Mouse (Mus musculus) MEL (cell line): ENCODE results near the gene Parp12. TPM values are rescaled to one million over a fixed set of nuclear protein-coding genes. Genes with fewer than 3 reads are reported as not detected.

Experiments
- DNase-seq: peaks from one replicate; pipeline ENCODE4 v3.0.0; 2011; ENCODE audit warnings: low read depth, low spot score
- H3K27ac ChIP-seq: 2 replicates; pipeline ENCODE4 v1.5.1; 2012; ENCODE audit warnings: low read depth, mild to moderate bottlenecking, control low read depth, low read length, moderate library complexity; ENCODE audit not compliant: control insufficient read depth
- H3K27me3 ChIP-seq, 2 experiments: fragments of 150-350 bp in 1 of 2; sonication (generic) in 1 of 2; 2 replicates each; pipeline ENCODE4 v1.6.1; 2012; ENCODE audit warnings: low read length in 2 of 2, mild to moderate bottlenecking in 2 of 2, improper control_type of control experiment in 1 of 2, moderate library complexity in 1 of 2; ENCODE audit not compliant: insufficient read depth in 2 of 2, control insufficient read depth in 1 of 2
- H3K36me3 ChIP-seq, 2 experiments: 2 replicates each; pipeline ENCODE4 v1.6.1; 2012 to 2014; ENCODE audit warnings: low read length in 2 of 2, improper control_type of control experiment in 1 of 2, inconsistent platforms in 1 of 2, mild to moderate bottlenecking in 1 of 2; ENCODE audit not compliant: insufficient read depth in 2 of 2, control insufficient read depth in 1 of 2
- H3K4me1 ChIP-seq, 2 experiments: fragments of 150-350 bp in 1 of 2; sonication (generic) in 1 of 2; 2 replicates each; pipeline ENCODE4 v1.6.1; 2012; ENCODE audit warnings: low read length in 2 of 2, improper control_type of control experiment in 1 of 2, mild to moderate bottlenecking in 1 of 2; ENCODE audit not compliant: insufficient read depth in 2 of 2, control insufficient read depth in 1 of 2
- H3K4me3 ChIP-seq, 2 experiments: fragments of 150-350 bp in 1 of 2; sonication (generic) in 1 of 2; 2 replicates each; pipeline ENCODE4 v1.5.1; 2012; ENCODE audit warnings: low read depth in 2 of 2, low read length in 2 of 2, mild to moderate bottlenecking in 2 of 2, moderate library complexity in 2 of 2, control low read depth in 1 of 2, improper control_type of control experiment in 1 of 2; ENCODE audit not compliant: control insufficient read depth in 1 of 2, insufficient read depth in 1 of 2
- H3K79me2 ChIP-seq: 2 replicates; pipeline ENCODE4 v1.6.1; 2012; ENCODE audit warnings: mild to moderate bottlenecking, low read length, moderate library complexity; ENCODE audit not compliant: control insufficient read depth, poor library complexity, insufficient read depth
- H3K9ac ChIP-seq: 2 replicates; pipeline ENCODE4 v1.6.1; 2012; ENCODE audit warnings: low read depth, mild to moderate bottlenecking, control low read depth, low read length, moderate library complexity; ENCODE audit not compliant: control insufficient read depth, poor library complexity, severe bottlenecking
- H3K9me3 ChIP-seq: fragments of 150-350 bp; sonication (generic); replicated peaks from 2 replicates; pipeline ENCODE4 v1.6.1; 2012; ENCODE audit warnings: mild to moderate bottlenecking, low read length, improper control_type of control experiment, moderate library complexity; ENCODE audit not compliant: insufficient read depth
- ETS1 ChIP-seq: IDR thresholded peaks from 2 replicates; pipeline ENCODE4 v1.6.1; 2012; ENCODE audit warnings: low read depth, mild to moderate bottlenecking, inconsistent platforms, low read length, improper control_type of control experiment, moderate library complexity
- JUND ChIP-seq: IDR thresholded peaks from 2 replicates; pipeline ENCODE4 v1.6.1; 2011; ENCODE audit warnings: low read depth, mild to moderate bottlenecking, improper control_type of control experiment, low read length
- MEF2A ChIP-seq: IDR thresholded peaks from 2 replicates; pipeline ENCODE4 v1.6.1; 2014; ENCODE audit warnings: low read depth, mild to moderate bottlenecking, inconsistent platforms, low read length, improper control_type of control experiment; ENCODE audit not compliant: poor library complexity, insufficient replicate concordance, severe bottlenecking; ENCODE audit errors: extremely low read depth
- POLR2A ChIP-seq, 2 experiments: IDR thresholded peaks; 2 replicates each; pipeline ENCODE4 v1.6.1; 2011 to 2012; ENCODE audit warnings: low read length in 2 of 2, mild to moderate bottlenecking in 2 of 2, control low read depth in 1 of 2, improper control_type of control experiment in 1 of 2, low read depth in 1 of 2, moderate library complexity in 1 of 2; ENCODE audit not compliant: control insufficient read depth in 1 of 2, insufficient read depth in 1 of 2, poor library complexity in 1 of 2
- UBTF ChIP-seq: IDR thresholded peaks from 2 replicates; pipeline ENCODE4 v1.6.1; 2012; ENCODE audit warnings: low read depth, mild to moderate bottlenecking, inconsistent platforms, low read length, improper control_type of control experiment, moderate library complexity, borderline replicate concordance; ENCODE audit not compliant: insufficient read depth
- ZC3H11A ChIP-seq: IDR thresholded peaks from 2 replicates; pipeline ENCODE4 v1.6.1; 2012; ENCODE audit warnings: low read depth, mild to moderate bottlenecking, inconsistent platforms, low read length, improper control_type of control experiment
- ZKSCAN1 ChIP-seq: IDR thresholded peaks from 2 replicates; pipeline ENCODE4 v1.6.1; 2012; ENCODE audit warnings: low read depth, mild to moderate bottlenecking, inconsistent platforms, low read length, improper control_type of control experiment, moderate library complexity
- polyA plus RNA-seq, 2 experiments: library from polyadenylated mRNA; stranded (reverse) in 1 of 2; unstranded in 1 of 2; fragments of >175 nt in 1 of 2; fragments of >200 nt in 1 of 2; gene quantifications; 2 replicates each; pipeline versions ENCODE4 v1.2.1 to v1.2.4; 2012; ENCODE audit warnings: low replicate concordance in 2 of 2, low read depth in 1 of 2; ENCODE audit not compliant: insufficient read length in 2 of 2, insufficient read depth in 1 of 2, missing spikeins in 1 of 2
- total RNA-seq: library from RNA; depleted of rRNA; stranded (reverse); fragments of 300-350 nt; gene quantifications from 2 replicates; pipeline ENCODE4 v1.2.3, GENCODE M21; 2012; rRNA removed

Gene Parp12
- total and polyA plus RNA-seq, 3 experiments: 5.2 to 8.6 TPM; not detected in 1

GRCm38 (mm10) chr6:39040451-39040850, 77.7 kb downstream of the Parp12 start:
- no peaks in the 10 kb centered on the region for H3K27me3 ChIP-seq
- no peaks in the 10 kb centered on the region for H3K79me2 ChIP-seq

More at GRCm38 (mm10) chr6:39040451-39040850, 77.7 kb downstream of the Parp12 start:
- no peak overlapping the region for H3K27ac ChIP-seq
- no peak overlapping the region for H3K4me3 ChIP-seq
- TF ChIP-seq JUND: no peak
- TF ChIP-seq UBTF: no peak
- TF ChIP-seq ZKSCAN1: no peak
- no peak for TF ChIP-seq ETS1
- TF ChIP-seq ZC3H11A: no peak
- no peak for TF ChIP-seq POLR2A (IDR thresholded peaks at IDR 0.05; ENCODE audit: control insufficient read depth in 1 of 2, insufficient read depth in 1 of 2, low read depth in 1 of 2, low read length in 2 of 2, poor library complexity in 1 of 2)
- TF ChIP-seq MEF2A: no peak
- no peaks in the 10 kb centered on the region for H3K9me3 ChIP-seq
- H3K9ac ChIP-seq: no peak overlapping the region
- DNase-seq: no peak
- peaks cover under 1 to 5% of the 10 kb centered on the region in 2 experiments; a peak in 2 of 4 replicates for H3K4me1 ChIP-seq
- no peaks in the 10 kb centered on the region for H3K36me3 ChIP-seq

Other genes starting within 250 kb of the Parp12 start
- 0.54 and 0.65 TPM in 2 replicates for gene Tbxas1, start 242.9 kb downstream of the Parp12 start, total RNA-seq
- 1 to 10 TPM in 1 of 2 experiments, not detected in 1; 2.7 TPM for gene Tbxas1, start 242.9 kb downstream of the Parp12 start, polyA plus RNA-seq
- gene Hipk2, start 242.2 kb downstream of the Parp12 start, total RNA-seq: 3.9 and 4.3 TPM in 2 replicates
- 10 to 100 TPM; 14.1 to 85.1 TPM for gene Hipk2, start 242.2 kb downstream of the Parp12 start, polyA plus RNA-seq
- gene Kdm7a, start 88.4 kb upstream of the Parp12 start, total RNA-seq: 1.7 and 2.5 TPM in 2 replicates
- gene Kdm7a, start 88.4 kb upstream of the Parp12 start, polyA plus RNA-seq: 1 to 10 TPM in 1 of 2 experiments, not detected in 1; 2.5 TPM